Mouse (Mus musculus): ENCODE results near the gene Tmem235. TPM values are rescaled to one million over a fixed set of nuclear protein-coding genes. Genes with fewer than 3 reads are reported as not detected.
"Not testable (repeated sequence)": the region's sequence is repeated elsewhere in the genome, so short reads cannot be mapped to it uniquely, and the experiment has no call there.

Tmem235 gene
- under 1 TPM in 2 of 26 experiments, not detected in 24; 0.45 to 0.88 TPM for total RNA-seq (2018; cell fraction: chromatin; rRNA removed)
- total RNA-seq (2018; cell fraction: cytosol; rRNA removed), result not detected
- total RNA-seq (2018; cell fraction: nucleus; rRNA removed), result under 1 TPM in 1 of 26 experiments, not detected in 25; 0.37 TPM
- not detected in 3 replicates for polyA plus RNA-seq (2018)

- H3K79me2 ChIP-seq (ENCODE audit: inconsistent target), result no peaks in the 10 kb centered on the region
Measured at GRCm38 (mm10) chr11:117860601-117861000, at the start of gene Tmem235. Gene Tmem235 (plus strand): TSS chr11:117860752.

GRCm38 (mm10) chr11:117813867-117814266 lies 46.7 kb upstream of the Tmem235 start:
- 64% methylated on average over 5 of the region's 5 CpGs for WGBS (ENCODE audit: missing documents)
- H3K36me3 ChIP-seq (ENCODE audit: inconsistent target), result peaks cover 49% of the 10 kb centered on the region
- no peak overlapping the region for H3K27ac ChIP-seq
- H3K79me2 ChIP-seq (ENCODE audit: inconsistent target), result peaks cover 91% of the 10 kb centered on the region
- H3K4me3 ChIP-seq (ENCODE audit: inconsistent target), result no peak overlapping the region

More at GRCm38 (mm10) chr11:117860601-117861000, at the start of gene Tmem235:
- no peaks in the 10 kb centered on the region for H3K36me3 ChIP-seq (ENCODE audit: inconsistent target)
- no peak within 1 kb of the TSS for H3K27ac ChIP-seq
- WGBS (ENCODE audit: missing documents), result 11% methylated on average over 21 of the region's 23 CpGs
- no peak within 1 kb of the TSS for H3K4me3 ChIP-seq (ENCODE audit: inconsistent target)

GRCm38 (mm10) chr11:117814704-117815366 lies 45.7 kb upstream of the Tmem235 start:
- Histone ChIP-seq H3K79me2 (ENCODE audit: inconsistent target) (peaks cover 100% of the 10 kb centered on the region), H3K36me3 (ENCODE audit: inconsistent target) (peaks cover 55% of the 10 kb centered on the region), H3K4me3 (ENCODE audit: inconsistent target) (no peak overlapping the region), H3K27ac (no peak overlapping the region)
- 57% methylated on average over 6 of the region's 6 CpGs for WGBS (ENCODE audit: missing documents)

- not testable (repeated sequence) for H3K4me3 ChIP-seq (ENCODE audit: inconsistent target); H3K27ac ChIP-seq
- Histone ChIP-seq H3K79me2 (ENCODE audit: inconsistent target) (peaks cover 100% of the 10 kb centered on the region), H3K36me3 (ENCODE audit: inconsistent target) (peaks cover 55% of the 10 kb centered on the region)
- WGBS (ENCODE audit: missing documents), result 94% methylated on average over 6 of the region's 9 CpGs
Measured at GRCm38 (mm10) chr11:117815850-117816249, 44.7 kb upstream of the Tmem235 start.

GRCm38 (mm10) chr11:117816389-117816996 lies 44.1 kb upstream of the Tmem235 start:
- peaks cover 100% of the 10 kb centered on the region for H3K79me2 ChIP-seq (ENCODE audit: inconsistent target)
- WGBS (ENCODE audit: missing documents), result 92% methylated on average over 9 of the region's 13 CpGs
- H3K36me3 ChIP-seq (ENCODE audit: inconsistent target), result peaks cover 55% of the 10 kb centered on the region
- no peak overlapping the region for H3K27ac ChIP-seq
- no peak overlapping the region for H3K4me3 ChIP-seq (ENCODE audit: inconsistent target)

- H3K4me3 ChIP-seq (ENCODE audit: inconsistent target), result no peak overlapping the region
- H3K36me3 ChIP-seq (ENCODE audit: inconsistent target), result peaks cover 40% of the 10 kb centered on the region
- peaks cover 100% of the 10 kb centered on the region for H3K79me2 ChIP-seq (ENCODE audit: inconsistent target)
- 88% methylated on average over 8 of the region's 8 CpGs for WGBS (ENCODE audit: missing documents)
- no peak overlapping the region for H3K27ac ChIP-seq
Measured at GRCm38 (mm10) chr11:117819095-117819494, 41.5 kb upstream of the Tmem235 start.

- no peak overlapping the region for H3K27ac ChIP-seq
- WGBS (ENCODE audit: missing documents), result 96% methylated on average over 7 of the region's 7 CpGs
Measured at GRCm38 (mm10) chr11:117820173-117820572, 40.4 kb upstream of the Tmem235 start.

GRCm38 (mm10) chr11:117821868-117822267 lies 38.7 kb upstream of the Tmem235 start:
- Histone ChIP-seq H3K36me3 (ENCODE audit: inconsistent target) (peaks cover 26% of the 10 kb centered on the region), H3K27ac (no peak overlapping the region), H3K4me3 (ENCODE audit: inconsistent target) (no peak overlapping the region), H3K79me2 (ENCODE audit: inconsistent target) (peaks cover 81% of the 10 kb centered on the region)
- WGBS (ENCODE audit: missing documents), result 88% methylated on average over 9 of the region's 9 CpGs

More at GRCm38 (mm10) chr11:117820173-117820572, 40.4 kb upstream of the Tmem235 start:
- Histone ChIP-seq H3K4me3 (ENCODE audit: inconsistent target) (no peak overlapping the region), H3K36me3 (ENCODE audit: inconsistent target) (peaks cover 30% of the 10 kb centered on the region), H3K79me2 (ENCODE audit: inconsistent target) (peaks cover 96% of the 10 kb centered on the region)

- 97% methylated on average over 7 of the region's 7 CpGs for WGBS (ENCODE audit: missing documents)
- Histone ChIP-seq H3K27ac (no peak overlapping the region), H3K4me3 (ENCODE audit: inconsistent target) (no peak overlapping the region), H3K36me3 (ENCODE audit: inconsistent target) (peaks cover 17% of the 10 kb centered on the region), H3K79me2 (ENCODE audit: inconsistent target) (peaks cover 72% of the 10 kb centered on the region)
Measured at GRCm38 (mm10) chr11:117822728-117823241, 37.8 kb upstream of the Tmem235 start.

- Histone ChIP-seq H3K79me2 (ENCODE audit: inconsistent target) (peaks cover 66% of the 10 kb centered on the region), H3K4me3 (ENCODE audit: inconsistent target) (no peak overlapping the region), H3K27ac (peak overlapping the region; percentile 87; the same call in 1 of the 2 replicates), H3K36me3 (ENCODE audit: inconsistent target) (peaks cover 10% of the 10 kb centered on the region; the same call in 1 of the 2 replicates)
- 90% methylated on average over 6 of the region's 6 CpGs for WGBS (ENCODE audit: missing documents)
Measured at GRCm38 (mm10) chr11:117823411-117823810, 37.1 kb upstream of the Tmem235 start.

- Histone ChIP-seq H3K79me2 (ENCODE audit: inconsistent target) (peaks cover 57% of the 10 kb centered on the region), H3K4me3 (ENCODE audit: inconsistent target) (peak overlapping the region; percentile 67), H3K27ac (peak overlapping the region; percentile 87), H3K36me3 (ENCODE audit: inconsistent target) (peaks cover 1% of the 10 kb centered on the region; the same call in 1 of the 2 replicates)
- WGBS (ENCODE audit: missing documents), result 22% methylated on average over 23 of the region's 23 CpGs
Measured at GRCm38 (mm10) chr11:117824060-117824969, 36.2 kb upstream of the Tmem235 start.

GRCm38 (mm10) chr11:117825333-117826101 lies 35.0 kb upstream of the Tmem235 start, which contains the start of the genes Afmid and Tk1:
Gene Afmid (plus strand): TSS chr11:117825924.
Gene Tk1 (minus strand): TSS chr11:117826092.
- H3K27ac ChIP-seq, result peak within 1 kb of the TSS; percentile 87
- H3K36me3 ChIP-seq (ENCODE audit: inconsistent target), result no peaks in the 10 kb centered on the region
- peak within 1 kb of the TSS; percentile 67 for H3K4me3 ChIP-seq (ENCODE audit: inconsistent target)
- H3K79me2 ChIP-seq (ENCODE audit: inconsistent target), result peaks cover 45% of the 10 kb centered on the region
- under 1% methylated on average over 33 of the region's 34 CpGs for WGBS (ENCODE audit: missing documents)

GRCm38 (mm10) chr11:117826164-117826563 lies 34.4 kb upstream of the Tmem235 start:
- Histone ChIP-seq H3K27ac (peak overlapping the region; percentile 87), H3K36me3 (ENCODE audit: inconsistent target) (no peaks in the 10 kb centered on the region), H3K79me2 (ENCODE audit: inconsistent target) (peaks cover 38% of the 10 kb centered on the region), H3K4me3 (ENCODE audit: inconsistent target) (peak overlapping the region; percentile 67)
- 73% methylated on average over 5 of the region's 5 CpGs for WGBS (ENCODE audit: missing documents)

Measured in macrophage (primary cell).